Mouse (Mus musculus) right cerebral cortex, postnatal 14 days (tissue): ENCODE measurements at regions not wholly inside any gene's neighbourhood (a gene's known extent, or its start where the extent isn't known, plus 50 kb on each side); places are given as distances from the start of the nearest gene placed in this dataset.

Source experiments
- DNase-seq: peaks from one replicate; pipeline ENCODE4 v3.0.0; 2022

DNA sequence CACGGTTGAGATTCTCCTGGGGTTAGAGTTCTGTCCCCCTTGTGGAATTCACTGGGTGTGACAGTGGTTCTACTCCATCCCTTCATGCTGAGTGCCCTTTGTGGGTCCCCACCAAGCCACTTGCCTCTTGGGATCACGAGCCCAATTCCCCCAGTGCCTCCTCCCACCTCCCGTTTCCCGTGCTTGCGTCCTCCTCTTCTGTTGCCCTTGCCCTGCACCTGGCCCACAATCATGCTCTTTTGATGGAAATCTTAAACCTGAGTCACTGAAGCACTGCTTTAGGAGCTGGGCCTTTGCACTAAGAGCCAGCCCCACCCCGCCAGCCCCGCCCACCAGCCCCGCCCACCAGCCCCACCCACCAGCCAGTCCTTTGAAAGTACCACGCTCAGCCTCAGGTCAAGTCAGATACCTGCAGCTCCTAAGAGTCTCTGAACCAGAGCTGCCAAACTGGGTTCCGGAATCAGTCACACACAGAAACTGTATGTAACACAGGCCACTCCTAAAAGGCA, 79.8 kb upstream of the Sertad2 start:
- no peak for DNase-seq

DNA sequence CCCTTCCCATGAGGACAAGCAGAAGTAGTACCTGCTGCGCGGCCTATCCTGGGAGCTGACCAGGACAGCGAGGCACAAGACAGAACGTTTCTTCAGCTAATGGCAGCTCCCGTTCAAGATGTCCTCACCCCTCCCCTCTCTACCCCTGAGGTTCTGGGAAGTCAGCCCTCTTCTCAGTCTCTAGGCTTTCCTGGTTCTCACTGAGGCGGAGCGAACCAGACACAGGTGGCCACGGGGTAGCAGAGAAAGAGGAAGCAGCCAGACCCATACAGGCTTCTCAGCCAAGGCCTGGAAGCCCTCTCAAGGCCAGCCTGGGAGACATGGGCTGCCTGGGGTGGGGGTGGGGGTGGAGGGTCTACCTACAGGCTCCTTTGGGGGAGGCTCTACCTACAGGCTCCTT, 78.5 kb upstream of the Sertad2 start:
- no peak for DNase-seq

DNA sequence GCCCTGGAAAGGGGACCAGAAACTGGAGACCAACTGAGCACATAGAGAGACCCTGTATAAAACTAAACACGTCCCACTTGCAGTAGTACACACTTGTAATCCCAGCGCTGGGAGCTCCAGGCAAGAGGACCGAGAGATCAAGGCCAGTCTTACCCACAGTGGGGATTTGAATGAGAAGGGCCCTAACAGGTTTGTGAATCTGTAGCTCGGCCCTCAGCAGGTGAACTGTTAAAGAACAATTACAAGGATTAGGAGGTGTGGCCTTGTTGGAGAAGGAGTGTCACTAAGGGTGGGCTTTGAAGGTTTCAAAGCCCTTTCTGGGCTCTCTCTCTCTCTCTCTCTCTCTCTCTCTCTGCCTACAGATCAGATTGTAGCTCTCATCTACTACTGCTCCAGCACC, 76.5 kb upstream of the Sertad2 start:
- no peak for DNase-seq

DNA sequence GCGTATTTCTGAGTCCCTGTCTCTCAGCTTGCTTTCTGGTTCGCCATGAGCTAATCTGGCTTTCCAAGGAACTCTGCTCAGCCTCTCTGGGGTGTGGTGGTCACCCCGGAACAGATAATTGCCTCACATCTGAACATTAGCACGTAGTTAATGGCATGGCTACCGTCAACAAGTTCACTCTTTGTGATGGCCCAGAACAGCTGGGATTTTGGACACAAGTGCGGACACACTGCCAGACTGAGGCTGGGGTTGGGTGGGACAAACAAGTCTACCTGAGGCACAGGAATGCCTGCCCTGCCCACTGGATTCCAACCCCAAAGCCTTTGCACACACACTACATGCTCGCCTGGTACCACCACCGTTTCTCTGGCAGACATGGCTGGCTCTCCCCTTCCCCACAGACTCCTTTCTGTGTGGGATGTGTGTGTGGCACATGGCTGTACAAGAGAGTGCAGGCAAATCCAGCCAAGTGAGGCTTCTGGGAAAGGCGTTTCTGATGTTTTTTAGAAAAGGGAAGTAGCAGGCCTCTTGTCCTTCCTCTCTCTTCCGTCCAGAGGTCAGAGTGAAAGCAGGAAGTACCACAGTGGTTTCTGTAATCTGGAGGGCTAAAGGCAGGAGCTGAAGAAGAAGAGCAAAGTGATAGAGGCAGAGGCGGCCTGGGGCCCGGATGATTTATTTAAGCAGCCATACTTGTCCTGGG, 74.6 kb upstream of the Sertad2 start:
- DNase-seq = no peak

DNA sequence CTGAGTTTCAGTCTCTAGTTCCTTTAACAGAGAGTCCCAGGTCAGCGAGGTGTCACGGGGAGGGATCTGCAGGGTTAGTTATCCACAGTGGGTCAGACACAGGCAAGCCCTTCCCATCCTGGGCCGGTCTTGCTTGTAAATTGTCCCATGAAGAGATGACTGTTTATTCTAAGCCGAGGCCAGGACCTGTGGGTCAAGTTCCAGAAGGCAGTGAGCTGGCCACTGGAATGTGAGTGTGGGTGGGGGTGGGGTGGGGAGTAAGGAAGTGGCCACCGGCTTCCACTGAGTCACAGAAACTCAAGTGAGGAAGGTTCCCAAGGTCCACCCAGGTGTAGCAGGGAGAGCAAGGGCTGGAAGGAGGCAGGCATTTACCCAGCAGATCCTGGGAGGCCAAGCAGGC, 73.7 kb upstream of the Sertad2 start:
- no peak for DNase-seq

DNA sequence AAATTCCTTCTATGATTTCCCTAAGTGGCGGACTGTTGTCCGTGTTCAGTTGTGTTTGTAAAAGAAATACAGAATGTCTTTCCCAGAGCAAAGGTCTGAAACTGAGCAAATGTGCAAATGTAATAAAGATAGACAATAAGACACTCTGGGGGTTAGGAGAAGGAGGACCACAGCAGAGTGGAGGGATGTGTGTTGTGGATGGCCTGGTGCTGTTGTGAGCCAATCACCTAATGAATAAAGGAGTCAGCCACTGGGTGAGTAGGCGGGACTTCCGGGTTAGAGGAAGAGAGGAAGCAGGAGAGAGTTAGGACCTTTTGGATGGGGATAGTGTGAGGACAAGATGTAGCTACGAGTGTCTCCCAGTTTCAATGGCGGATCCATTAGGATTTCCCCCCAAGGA, 72.7 kb upstream of the Sertad2 start:
- no peak for DNase-seq

DNA sequence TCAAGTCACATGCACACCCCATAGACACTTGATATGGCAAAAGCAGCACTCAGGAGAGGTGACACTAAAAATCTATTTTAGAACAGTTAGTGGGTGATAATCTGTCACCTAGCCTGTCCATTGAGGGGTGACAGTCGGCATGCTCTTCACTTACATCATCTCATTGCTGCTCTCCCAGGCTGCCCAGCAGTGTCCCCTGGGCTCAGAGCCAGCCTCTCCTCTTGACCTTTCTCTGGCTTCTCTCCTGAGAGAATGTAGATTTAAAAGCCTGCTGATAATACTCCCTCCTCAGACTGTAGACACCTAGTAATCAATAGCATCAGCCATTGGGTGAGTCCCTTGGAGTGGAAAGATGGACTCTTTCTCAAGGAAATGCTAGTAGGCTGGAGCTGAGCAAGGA, 70.7 kb upstream of the Sertad2 start:
- no peak for DNase-seq

DNA sequence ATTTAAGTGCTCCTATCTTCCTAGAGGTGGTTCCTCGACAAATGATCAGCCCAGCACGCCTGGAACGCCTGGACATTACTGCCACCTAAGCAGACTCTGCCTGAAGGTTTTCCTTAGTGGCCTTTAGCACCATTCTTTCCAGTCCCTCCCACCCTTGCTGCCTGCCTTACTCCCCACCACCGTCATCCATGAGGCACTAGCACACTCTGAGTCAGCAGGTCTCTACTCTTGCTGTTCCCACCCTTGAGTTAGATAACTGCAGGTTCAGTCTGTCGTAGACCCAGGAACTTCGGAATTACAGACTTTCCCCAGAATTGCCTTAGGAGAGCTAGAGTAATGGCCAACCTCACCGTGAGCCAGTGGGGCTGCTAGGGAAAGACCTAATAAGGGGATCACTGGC, 67.4 kb upstream of the Sertad2 start:
- DNase-seq = no peak

DNA sequence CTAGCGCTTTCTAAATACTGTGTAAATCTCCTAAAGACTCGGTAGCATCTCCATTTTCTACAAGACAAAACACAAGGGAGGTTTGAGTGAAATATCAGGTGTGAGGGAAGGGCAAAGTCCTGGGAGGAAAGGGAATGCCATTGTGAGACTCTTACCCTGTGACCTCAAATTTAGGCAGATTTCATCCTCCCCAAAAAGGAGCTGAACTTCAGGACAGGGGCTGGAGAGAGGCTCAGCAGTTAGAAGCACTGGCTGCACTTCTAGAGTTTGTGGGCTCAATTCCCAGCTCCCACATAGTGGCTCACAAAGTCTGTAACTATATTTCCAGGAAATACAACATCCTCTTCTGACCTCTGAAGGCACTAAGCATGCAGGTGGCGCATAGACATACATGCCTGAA, 66.6 kb upstream of the Sertad2 start:
- no peak for DNase-seq

DNA sequence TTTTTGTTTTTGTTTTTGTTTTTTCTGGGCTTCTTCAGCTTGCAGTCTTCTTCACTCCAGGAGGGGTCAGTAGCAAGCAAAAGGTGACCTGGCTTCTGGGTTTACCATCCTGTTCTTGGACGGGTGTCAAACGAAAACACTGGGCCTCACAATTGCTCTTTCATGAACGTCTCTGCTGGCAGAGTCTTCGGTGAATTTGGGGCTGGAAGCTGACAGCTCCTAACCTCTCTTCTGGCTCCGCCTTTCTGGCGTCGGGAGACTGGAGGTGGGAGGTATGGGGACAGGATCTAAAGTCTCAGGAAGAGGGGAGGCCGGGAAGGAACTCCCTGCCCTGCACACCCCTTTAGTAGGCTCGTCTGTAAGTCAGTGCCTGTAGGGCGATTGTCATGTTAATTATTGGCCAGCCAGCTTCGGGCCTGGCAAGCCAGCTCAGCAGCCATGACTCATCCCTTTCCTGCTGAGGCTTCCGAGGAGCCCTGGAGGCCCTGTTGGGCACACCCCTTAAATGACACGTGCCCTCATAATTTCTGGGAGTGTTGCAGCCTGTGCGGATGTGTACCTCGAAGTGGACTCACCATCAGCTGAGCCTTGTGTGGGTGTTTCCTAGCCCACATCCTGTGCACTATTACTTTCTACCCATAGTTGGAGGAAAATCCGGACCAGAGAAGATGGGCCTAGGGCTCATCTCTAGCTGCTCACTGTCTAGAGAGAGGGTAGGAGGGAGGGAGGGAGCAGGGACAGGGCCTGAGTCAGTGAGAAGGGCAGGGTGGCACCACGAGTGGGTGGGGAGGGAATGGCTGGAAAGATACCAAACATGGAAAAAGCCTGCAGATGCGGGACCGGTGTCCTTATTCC, 65.6 kb upstream of the Sertad2 start:
- no peak for DNase-seq

DNA sequence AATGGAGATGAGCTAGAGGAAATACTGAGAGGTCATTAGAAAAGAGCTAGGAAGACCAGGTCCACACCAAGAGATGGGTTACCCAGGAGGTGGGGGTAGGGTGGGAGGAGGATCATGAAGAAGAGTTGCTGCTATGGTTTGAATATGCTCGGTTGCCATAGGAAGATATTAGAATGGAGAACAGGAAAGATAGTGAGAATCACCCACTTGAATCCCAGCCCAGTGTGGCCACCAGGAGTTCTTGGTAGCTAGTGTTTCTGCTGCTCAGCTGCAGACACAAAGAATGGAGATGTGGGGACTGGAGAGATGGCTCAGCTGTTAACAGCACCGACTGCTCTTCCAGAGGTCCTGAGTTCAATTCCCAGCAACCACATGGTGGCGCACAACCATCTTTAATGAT, 62.4 kb upstream of the Sertad2 start:
- no peak for DNase-seq

DNA sequence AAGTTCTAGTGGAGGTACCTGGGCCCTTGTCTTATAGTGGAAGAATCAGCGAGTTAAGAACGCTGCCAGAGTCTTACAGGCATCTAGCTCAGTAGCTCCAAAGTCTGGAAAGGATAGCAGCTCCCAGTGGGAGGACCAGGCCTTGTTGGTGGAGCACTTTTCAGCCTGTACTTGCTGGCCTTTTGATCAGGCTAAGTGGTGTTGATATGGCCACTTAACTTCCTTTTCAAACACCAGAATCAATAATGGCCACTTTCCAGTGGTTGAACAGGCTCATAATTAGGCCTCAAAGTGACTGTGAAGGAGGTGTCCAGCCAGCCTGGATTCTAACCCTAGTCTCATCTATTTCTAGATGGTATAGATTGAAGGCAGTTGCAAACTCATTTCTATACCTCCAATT, 57.7 kb upstream of the Sertad2 start:
- no peak for DNase-seq
